Mouse (Mus musculus): ENCODE measurements at regions not wholly inside any gene's neighbourhood (a gene's known extent, or its start where the extent isn't known, plus 50 kb on each side); places are given as distances from the start of the nearest gene placed in this dataset.

GRCm38 (mm10) chr6:107803056-107803455 lies 261.8 kb upstream of the Setmar start:
- no peak for TF ChIP-seq EP300 (IDR thresholded peaks at IDR 0.05; ENCODE audit: insufficient read depth, low read depth, low read length)
- no peak for TF ChIP-seq POLR2A (IDR thresholded peaks at IDR 0.05; ENCODE audit: insufficient read depth, low read depth, low read length)
